Mouse (Mus musculus) cerebellum, postnatal 4 days (tissue): ENCODE measurements at regions not wholly inside any gene's neighbourhood (a gene's known extent, or its start where the extent isn't known, plus 50 kb on each side); places are given as distances from the start of the nearest gene placed in this dataset.

Experiments used
- DNase-seq, 2 experiments: peaks; one replicate each; pipeline ENCODE4 v3.0.0; 2022; ENCODE audit warnings: low spot score in 2 of 2, mixed read lengths in 1 of 2

GRCm38 (mm10) chr4:153542631-153543031 is 60.0 kb upstream of the Ajap1 start:
- no peak for DNase-seq

GRCm38 (mm10) chr4:153543900-153544648 is 61.5 kb upstream of the Ajap1 start:
- DNase-seq: no peak

DNA sequence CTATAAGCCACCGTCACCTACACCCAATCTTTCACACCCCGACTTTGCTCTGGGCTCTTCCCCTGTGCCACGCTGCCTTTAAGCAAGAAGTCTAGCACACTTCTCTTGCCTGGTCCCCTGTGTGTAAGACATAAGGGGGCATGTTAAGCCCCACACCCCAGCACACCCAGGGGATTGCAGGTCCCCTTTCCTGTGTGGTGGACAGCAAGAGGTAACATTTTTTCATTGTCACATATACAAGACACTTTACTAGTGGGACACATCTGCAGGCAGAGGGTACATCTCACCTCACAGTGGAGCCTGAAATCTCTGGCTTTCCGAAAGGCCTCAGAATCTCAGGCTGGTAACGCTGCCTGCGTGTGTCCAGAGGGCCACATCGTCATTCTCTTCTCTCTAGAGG is 64.1 kb upstream of the Ajap1 start:
- DNase-seq: no peak

GRCm38 (mm10) chr4:153547111-153547510 is 64.5 kb upstream of the Ajap1 start:
- no peak for DNase-seq

DNA sequence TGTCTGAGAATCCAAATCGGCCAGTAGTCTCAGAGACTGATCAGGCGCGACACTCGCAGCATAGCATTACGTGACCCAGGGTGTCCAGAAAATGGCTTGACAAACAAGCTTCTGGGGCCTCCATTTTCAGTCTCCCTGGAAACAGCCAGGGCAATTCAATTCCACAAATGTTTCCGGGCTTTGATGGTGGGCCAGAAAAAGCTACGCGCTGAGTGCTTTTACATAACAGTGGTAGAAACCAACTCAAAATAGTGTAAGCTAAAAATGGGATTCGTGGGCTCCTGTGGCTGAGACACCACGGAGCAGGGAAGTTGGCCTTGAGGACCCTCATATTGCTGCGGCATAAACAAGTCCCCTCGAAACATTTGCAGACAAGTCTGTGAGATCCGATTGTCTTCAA is 65.3 kb upstream of the Ajap1 start:
- DNase-seq: no peak

DNA sequence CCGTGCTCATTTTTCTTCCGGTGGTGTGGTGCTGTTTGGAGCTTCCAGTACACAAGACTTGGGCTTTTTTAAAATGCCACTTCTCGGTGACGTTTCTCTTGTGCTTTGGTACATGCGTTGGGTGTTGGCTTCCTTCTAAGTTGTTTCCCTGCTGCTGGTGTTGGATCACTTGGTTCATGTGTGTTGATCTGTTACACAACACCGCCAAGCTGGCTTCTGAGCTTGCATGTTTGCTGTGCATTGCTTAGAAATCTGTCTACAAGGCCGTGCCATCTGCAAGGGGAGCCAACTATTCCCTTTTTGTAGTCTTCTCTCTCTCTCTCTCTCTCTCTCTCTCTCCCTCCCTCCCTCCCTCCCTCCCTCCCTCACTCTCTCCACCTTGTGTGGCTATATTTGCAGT is 68.7 kb upstream of the Ajap1 start:
- no peak for DNase-seq

DNA sequence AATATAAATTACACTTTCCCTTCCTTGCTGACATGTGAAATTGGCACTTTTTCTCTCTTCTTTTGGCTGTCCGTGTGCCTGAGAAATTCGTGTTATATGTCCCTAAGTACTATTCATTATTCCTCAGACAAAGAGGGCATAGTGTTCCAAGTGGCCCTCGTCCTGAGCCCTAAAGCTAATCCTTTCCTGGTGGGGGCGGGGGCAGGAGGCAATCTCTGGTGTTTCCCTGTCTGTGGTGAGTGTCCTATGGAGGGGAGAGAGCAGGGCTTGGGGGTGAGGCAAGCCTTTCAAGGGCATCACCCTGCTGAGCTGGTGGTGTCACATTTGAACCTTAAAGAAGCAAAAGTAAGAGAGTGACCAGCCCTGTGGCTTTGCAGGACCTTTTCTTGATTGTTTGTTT is 69.9 kb upstream of the Ajap1 start:
- no peak for DNase-seq

- no peak for DNase-seq
These were observed 75.4 kb upstream of the Ajap1 start for GRCm38 (mm10) chr4:153557812-153558608.

- no peak for DNase-seq
These were observed 77.0 kb upstream of the Ajap1 start for GRCm38 (mm10) chr4:153559568-153559967.

GRCm38 (mm10) chr4:153560193-153560592 is 77.6 kb upstream of the Ajap1 start:
- no peak for DNase-seq

GRCm38 (mm10) chr4:153560956-153561355 is 78.3 kb upstream of the Ajap1 start:
- DNase-seq: no peak

DNA sequence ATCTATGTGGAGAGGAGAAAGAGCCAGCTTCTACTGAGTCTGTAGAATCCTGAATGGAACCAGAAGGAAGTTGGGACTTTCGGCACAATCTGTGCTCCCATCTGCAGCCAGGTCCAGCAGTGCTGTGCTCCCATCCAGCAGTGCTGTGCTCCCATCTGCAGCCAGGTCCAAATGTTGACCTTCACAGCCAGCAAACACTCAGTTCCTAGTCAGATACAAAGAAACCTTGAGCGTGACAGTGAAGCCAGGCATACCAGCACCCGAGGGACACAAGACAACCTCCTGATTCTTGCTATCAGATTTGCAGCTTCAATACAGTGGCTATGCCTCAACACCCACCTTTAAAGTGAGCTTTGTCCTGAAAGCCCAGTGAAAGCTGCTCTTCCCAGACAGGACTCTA is 79.4 kb upstream of the Ajap1 start:
- no peak for DNase-seq

DNA sequence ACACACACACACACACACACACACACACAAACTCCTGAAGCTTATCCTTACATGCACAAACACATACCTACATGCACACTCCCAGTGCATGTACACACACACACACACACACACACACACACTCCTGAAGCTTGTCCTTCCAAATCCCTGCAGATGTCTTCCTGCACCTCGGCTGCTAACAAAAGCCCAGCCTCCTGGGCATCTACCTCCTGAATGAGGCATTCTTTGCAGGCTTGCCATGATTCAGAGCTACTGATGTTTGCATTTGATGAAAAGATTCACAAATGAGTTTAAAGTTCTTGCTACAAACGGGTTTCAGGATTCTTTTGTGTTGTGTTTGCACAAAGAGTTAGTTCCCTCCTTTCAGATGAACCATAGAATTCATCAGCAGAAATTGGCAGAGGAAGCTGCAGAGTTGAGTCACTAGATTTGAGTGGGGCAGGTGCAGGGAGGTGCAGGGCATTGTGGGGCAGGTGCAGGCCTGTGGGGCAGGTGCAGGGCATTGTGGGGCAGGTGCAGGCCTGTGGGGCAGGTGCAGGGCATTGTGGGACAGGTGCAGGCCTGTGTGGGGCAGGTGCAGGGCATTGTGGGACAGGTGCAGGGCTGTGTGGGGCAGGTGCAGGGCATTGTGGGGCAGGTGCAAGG is 84.8 kb upstream of the Ajap1 start:
- no peak for DNase-seq

GRCm38 (mm10) chr4:153573180-153573769 is 90.7 kb upstream of the Ajap1 start:
- DNase-seq: no peak

DNA sequence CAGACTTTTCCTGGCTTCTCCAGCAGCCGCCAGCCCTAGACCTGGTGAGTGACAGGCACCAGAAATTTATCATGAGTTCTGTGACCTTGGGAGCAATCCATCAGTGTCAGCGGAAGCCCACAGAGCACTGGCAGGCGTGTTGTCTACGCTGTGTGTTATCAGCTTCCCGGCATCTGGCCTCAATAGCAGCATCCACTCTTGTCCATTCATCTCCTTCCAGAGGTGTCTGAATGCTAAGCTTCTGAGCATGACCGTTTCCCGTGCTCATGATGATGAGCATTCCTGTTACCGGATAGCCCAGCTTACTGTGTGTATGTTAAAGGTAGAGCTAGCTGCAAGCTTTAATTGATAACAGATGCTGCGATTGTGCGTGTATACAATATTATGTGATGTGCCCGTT is 110.7 kb upstream of the Ajap1 start:
- DNase-seq: no peak

DNA sequence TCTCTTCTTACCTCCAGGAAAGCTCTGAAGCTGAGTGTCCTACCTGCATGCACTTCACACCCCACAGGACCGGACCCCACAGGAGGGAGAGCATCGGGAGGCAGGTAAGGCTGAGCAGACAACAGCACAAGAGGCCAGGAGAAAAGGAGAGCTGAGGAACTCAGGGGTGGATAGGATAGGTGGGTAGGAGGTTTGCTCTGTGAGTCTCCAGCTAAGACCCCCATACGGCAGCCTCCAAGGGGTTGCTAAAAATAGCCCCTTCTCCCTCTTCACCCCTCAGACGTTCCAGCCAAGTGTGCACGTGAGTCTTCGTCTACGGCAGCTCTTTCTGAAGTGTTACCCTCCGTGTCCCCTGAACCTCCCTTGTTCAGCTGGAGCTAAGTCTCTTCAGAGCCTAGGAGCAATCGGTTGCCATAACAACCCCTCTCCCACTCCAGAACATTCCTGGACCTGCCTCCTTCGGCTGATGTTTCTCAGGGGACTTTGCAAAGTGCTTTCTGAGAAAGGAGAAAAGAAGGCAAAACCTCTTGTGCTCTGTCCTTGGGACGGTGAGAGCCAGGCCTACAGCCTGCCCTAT is 117.3 kb upstream of the Ajap1 start:
- DNase-seq: no peak

DNA sequence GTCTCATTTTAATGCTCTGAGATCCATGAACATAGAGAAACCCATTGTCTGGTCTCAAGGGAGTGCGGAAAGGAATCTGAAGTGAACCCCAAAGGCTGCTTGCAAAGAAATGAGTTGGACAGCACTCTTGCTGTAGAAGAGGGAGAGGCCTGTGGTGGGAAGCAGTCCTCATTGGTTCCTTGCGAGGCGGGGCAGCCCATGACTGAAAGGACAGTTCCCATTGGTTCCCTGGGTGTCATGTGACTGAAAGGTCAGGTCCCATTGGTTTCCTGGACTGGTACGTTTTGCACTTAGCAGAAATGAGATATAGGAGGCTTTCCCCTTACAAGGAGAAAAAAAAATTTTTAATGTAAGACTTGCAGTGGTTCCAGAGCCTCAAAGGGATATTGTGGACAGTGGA is 119.9 kb upstream of the Ajap1 start:
- no peak for DNase-seq

GRCm38 (mm10) chr4:153603056-153603840 is 120.6 kb upstream of the Ajap1 start:
- no peak for DNase-seq

GRCm38 (mm10) chr4:153603936-153604335 is 121.3 kb upstream of the Ajap1 start:
- peak in 1 of 2 experiments; percentile 43 for DNase-seq

DNA sequence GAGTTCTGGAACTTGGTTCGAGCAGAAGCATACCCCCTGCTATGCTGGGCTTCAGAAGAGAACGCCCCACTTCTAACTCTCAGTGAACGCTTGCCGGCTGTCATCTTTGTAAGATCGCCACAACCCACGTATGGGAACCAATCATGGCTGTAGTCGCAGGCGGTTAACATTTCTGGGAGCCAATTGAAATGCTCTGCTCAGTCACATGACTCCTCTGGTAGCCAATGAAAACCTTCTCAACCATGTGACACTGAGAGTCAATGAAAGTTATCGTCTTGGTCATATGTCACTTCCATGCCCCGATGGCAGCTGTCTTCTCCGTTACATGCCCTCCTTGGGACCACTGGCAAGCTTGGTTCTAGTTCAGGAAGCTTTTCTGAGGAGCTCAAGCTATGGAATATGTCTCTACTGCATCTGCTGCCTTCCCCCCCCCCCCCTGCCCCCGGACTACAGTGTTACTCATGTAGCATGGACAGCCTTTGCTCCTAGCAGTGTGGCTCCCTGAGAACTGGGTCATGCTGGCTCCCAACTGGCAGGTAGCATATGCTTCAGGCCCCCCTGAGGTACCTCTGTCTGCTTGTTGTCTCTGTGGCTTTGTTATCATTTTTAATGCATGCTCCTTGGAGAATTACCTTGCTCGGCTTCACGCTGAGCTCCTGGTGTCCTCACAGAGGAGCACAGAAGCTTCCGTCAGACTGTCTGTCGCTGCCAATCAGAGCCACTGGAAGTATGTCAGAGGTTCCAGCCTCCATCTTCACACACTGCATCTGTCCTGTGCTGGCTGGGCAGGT is 122.3 kb upstream of the Ajap1 start:
- no peak for DNase-seq
